Mouse (Mus musculus): ENCODE measurements around the gene Il4i1. TPM values are rescaled to one million over a fixed set of nuclear protein-coding genes. Genes with fewer than 3 reads are reported as not detected.

Gene Il4i1
- total RNA-seq, 2 experiments from 2014 or later = 0.62 to 2.2 TPM

- intact Hi-C loops (cut with DNase I) = no loop called here
- DNase-seq (ENCODE audit: low spot score) = no peak
Measured at GRCm38 (mm10) chr7:44845006-44845405, 28.8 kb downstream of the Il4i1 start.

DNA sequence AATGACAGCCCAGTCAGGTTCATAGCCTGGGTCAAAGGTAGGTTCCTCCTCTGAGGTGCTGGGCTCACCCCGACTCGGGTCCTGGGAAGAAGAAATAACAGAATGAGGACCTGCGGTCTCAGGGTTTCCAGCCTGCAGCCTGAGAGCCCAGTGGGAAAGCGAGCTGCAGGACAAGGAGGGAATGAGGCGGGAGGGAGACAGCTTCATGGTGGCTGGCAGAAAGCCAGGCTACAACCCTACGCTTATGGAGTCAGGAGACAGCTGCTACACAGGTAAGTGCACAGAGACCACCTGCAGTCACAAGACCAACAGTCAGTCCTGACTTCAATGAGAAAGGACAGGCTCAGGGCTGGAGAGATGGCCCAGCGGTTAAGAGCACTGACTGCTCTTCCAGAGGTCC is 30.6 kb downstream of the Il4i1 start:
- intact Hi-C loops (cut with DNase I) = no loop called here
- DNase-seq (ENCODE audit: low spot score) = no peak

DNA sequence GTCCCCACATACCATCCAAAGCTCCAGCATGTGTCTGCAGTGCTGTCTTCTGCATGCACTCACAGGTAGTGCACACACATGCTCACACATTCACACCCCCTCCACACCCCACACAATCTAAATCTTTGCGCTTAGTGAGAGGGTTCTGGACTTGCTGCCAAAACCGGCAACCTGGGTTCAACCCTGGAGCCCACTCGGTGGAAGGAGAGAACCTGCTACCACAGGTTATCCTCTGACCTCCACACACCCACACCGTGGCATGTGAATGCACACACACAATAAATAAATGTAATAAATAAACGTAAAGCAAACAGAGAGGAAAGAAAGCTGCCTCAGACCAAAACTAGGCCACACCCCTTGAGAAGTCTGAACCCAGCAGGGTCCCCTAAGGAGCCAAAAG is 31.6 kb downstream of the Il4i1 start:
- intact Hi-C loops (cut with DNase I) = no loop called here
- no peak for DNase-seq (ENCODE audit: low spot score)

- peak; percentile 99 for DNase-seq (ENCODE audit: low spot score)
- intact Hi-C loops (cut with DNase I) = no loop called here
Measured at GRCm38 (mm10) chr7:44848561-44849415, 32.6 kb downstream of the Il4i1 start, which contains the start of the genes Akt1s1 and Tbc1d17. Gene Akt1s1, plus strand, starts transcription at chr7:44848991. Gene Tbc1d17, minus strand, starts transcription at chr7:44849079.

DNA sequence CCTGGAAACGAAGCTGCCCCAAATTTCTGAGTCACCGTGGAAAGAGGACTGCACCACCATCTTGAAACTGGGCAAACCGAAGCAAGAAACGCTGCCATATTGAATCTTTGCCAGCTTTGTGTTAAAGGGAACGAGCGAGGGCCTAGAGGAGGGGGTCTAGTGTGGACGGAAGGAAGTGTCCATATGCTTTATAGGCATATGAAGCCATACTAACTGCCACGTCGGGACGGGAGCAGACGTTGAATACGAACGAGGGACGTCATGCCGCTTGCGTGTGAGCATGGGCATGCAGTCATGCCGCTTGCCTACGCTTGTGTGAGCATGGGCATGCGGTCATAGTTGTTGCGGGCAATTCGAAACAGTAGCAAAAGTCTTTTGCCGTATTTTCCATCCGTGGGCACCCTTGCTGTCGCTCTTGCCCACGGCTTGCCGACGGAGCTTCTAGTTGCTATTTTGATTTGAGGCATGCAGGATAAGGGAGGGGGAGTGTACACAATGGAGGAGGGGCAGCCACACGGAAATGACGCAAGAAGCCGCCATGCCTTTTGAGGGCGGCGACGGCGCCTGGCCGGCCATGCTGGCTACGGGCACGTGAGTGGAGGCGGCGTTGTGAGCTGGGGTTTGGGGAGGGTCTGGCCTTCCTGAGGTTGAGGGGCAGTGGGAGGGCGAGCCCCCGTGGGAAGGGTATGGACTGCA is 33.4 kb downstream of the Il4i1 start:
- DNase-seq (ENCODE audit: low spot score) = peak; percentile 87
- intact Hi-C loops (cut with DNase I) = no loop called here

- intact Hi-C loops (cut with DNase I) = no loop called here
Measured at GRCm38 (mm10) chr7:44850146-44850545, 34.0 kb downstream of the Il4i1 start.

GRCm38 (mm10) chr7:44850789-44851624 is 34.8 kb downstream of the Il4i1 start:
- no peak for DNase-seq (ENCODE audit: low spot score)
- intact Hi-C loops (cut with DNase I) = no loop called here

More at GRCm38 (mm10) chr7:44850146-44850545, 34.0 kb downstream of the Il4i1 start:
- peak; percentile 63 for DNase-seq (ENCODE audit: low spot score)

- DNase-seq (ENCODE audit: low spot score) = no peak
- intact Hi-C loops (cut with DNase I) = no loop called here
Measured at GRCm38 (mm10) chr7:44851625-44852234, 35.5 kb downstream of the Il4i1 start.

GRCm38 (mm10) chr7:44852259-44853027 is 36.3 kb downstream of the Il4i1 start:
- DNase-seq (ENCODE audit: low spot score) = no peak
- intact Hi-C loops (cut with DNase I) = no loop called here

DNA sequence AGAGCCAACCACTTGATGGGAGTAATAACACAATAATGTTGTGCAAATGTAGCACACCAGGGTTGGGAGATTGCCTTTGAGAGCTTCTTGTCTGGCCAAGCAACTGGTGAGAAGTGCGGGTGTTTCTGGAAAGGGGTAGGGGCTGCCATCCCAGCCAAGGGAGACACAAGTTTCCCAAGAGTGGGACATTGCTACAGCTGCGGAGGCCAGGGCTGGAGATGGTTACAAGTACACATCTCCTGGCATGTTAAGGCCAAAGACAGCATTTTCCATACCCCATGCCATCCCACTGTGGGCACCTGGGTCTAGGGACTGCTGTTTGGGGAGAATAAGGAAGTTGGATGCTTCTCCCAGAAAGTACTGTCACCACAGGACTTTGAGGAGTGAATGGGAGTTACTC is 36.9 kb downstream of the Il4i1 start:
- DNase-seq (ENCODE audit: low spot score) = no peak
- intact Hi-C loops (cut with DNase I) = no loop called here

DNA sequence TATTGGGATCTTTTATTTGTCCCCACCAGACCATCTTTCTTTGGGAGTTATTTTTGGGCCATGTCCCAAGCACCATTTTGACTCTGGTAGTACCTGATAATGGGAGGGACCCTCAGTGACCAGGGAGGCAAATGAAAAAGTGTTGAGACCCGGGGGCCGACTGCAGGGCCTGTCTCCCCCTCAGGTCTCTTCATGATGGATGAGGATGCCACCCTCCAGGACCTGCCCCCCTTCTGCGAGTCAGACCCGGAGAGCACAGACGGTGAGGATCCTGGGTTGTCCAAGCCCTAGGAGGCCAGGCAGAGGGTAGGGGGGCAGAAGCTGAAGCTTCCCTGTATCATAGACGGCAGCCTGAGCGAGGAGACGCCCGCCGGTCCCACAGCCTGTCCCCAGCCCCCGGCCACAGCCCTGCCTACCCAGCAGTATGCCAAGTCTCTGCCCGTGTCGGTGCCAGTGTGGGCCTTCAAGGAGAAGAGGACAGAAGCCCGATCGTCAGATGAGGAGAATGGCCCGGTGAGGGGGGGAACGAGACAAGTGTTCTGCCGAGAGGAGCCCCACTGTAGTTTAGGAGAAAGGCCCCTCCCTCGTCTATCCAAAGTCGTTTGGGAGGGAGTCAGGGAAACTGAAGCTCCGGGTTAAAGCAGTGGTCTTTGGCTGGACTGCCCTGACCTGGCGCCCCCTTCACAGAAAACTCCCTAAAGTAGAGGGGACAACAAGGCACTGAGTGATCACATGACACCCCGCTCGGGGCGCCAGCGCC is 37.6 kb downstream of the Il4i1 start:
- intact Hi-C loops (cut with DNase I) = no loop called here
- no peak for DNase-seq (ENCODE audit: low spot score)

DNA sequence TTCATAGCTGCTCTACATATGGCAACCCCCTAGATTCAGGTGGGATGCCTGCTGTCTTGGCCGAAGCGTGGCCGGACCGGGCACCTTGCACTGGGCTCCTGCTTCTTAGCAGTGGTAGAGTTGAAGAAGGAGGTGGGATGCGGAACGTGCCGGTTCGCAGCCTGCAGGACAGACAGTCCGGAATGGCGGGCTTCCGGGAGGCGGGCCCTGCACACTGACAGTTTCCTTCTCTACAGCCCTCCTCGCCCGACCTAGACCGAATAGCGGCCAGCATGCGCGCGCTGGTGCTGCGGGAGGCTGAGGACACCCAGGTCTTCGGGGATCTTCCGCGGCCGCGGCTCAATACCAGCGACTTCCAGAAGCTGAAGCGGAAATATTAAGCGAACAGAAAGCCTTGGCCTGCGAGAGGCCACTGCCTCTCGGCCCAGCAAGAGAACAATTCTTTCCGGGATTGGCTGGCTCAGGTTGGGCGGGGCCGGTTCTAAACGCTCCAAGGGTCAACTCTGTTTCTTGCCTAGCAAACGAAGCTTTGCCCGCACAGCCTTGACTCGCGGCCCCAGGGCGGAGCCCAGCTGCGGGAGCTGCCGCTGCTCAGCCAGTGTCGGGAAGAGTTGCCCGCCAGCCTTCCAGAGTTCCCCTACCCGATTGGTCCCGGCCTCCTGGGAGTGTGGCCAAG is 38.3 kb downstream of the Il4i1 start:
- DNase-seq (ENCODE audit: low spot score) = peak; percentile 84
- intact Hi-C loops (cut with DNase I) = no loop called here

- intact Hi-C loops (cut with DNase I) = no loop called here
- DNase-seq (ENCODE audit: low spot score) = no peak
Measured at GRCm38 (mm10) chr7:44855036-44855435, 38.8 kb downstream of the Il4i1 start.

GRCm38 (mm10) chr7:44856265-44856916 is 40.2 kb downstream of the Il4i1 start:
- intact Hi-C loops (cut with DNase I) = no loop called here
- DNase-seq (ENCODE audit: low spot score) = no peak

DNA sequence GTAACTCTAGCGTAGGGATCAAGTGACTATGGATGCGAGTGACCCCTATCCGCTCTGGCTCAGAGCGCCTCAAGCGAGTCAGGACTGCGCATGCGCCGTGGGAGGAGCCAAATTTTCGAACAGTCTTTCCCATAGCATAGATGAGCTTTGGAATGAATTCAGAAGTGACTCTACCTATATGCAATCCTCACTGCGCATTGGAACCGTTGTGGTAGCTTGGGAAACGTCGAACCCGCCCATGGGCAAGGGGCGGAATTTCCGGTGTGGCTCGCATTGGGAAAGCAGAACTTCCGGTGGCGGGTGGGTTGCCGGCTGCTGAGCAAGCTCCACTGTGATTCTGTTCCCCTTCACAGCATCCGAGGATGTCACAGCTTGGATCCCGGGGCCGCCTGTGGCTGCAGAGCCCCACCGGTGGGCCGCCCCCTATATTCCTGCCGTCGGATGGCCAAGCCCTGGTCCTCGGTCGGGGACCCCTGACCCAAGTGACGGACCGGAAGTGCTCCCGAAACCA is 40.9 kb downstream of the Il4i1 start, which contains the start of gene Pnkp:
Gene Pnkp (plus strand): TSS at position 98 of the 511 bp plus-strand sequence.
- intact Hi-C loops (cut with DNase I) = no loop called here
- DNase-seq (ENCODE audit: low spot score) = peak; percentile 74

- no peak for DNase-seq (ENCODE audit: low spot score)
- intact Hi-C loops (cut with DNase I) = no loop called here
Measured at GRCm38 (mm10) chr7:44857905-44858304, 41.7 kb downstream of the Il4i1 start.

- intact Hi-C loops (cut with DNase I) = loop anchor here (5.0 to 10.0 kb wide), 2 partner anchors 37 to 855 kb away; partner anchors contain the start of genes Fuz, Rpl18 and Sphk2
- no peak for DNase-seq (ENCODE audit: low spot score)
Measured at GRCm38 (mm10) chr7:44859896-44860295, 43.7 kb downstream of the Il4i1 start.

All from heart, postnatal 25 days (tissue).